Comparison of ENCODE assay signal across 9 mouse cellular contexts in genomic region chr5:24352251-24352859, GRCm38 (mm10). TPM values are rescaled to one million over a fixed set of nuclear protein-coding genes. Genes with fewer than 3 reads are reported as not detected.
DNase-seq lines count a peak whose midpoint lies in the region; ATAC-seq and TF ChIP-seq lines count a peak whose summit lies in the region.
"Had no signal": no experiment of that assay in that cellular context is flagged by ENCODE, and none has a peak within 500 bp of the region (broad histone marks: within the 10 kb centered on the region; RNA-seq: fewer than 3 reads in every experiment).

No protein-coding gene starts in this region.

- peak; percentile 55 for DNase-seq in kidney, postnatal 14 days
- DNase-seq in kidney, postnatal 36 days: no peak
- DNase-seq in brain, embryonic 14.5 days (ENCODE audit: low read depth): peak; percentile 85
- DNase-seq in forelimb bud, embryonic 11.5 days (ENCODE audit: low read depth, low spot score): peak; percentile 80
- DNase-seq in neural tube, embryonic 11.5 days (ENCODE audit: low spot score): peak; percentile 78
- no peak for DNase-seq in right cerebral cortex, postnatal 4 days

- ATAC-seq in intestine, embryonic 16.5 days: peak; percentile 69
- peak; percentile 40 for ATAC-seq in neural tube, embryonic 11.5 days (ENCODE audit: insufficient read depth, low FRiP score, low TSS enrichment)
- ATAC-seq in megakaryocyte, adult 5-6 weeks (ENCODE audit: poor library complexity, severe bottlenecking): no peak

- peak overlapping the region; percentile 83 for H3K9ac ChIP-seq in intestine, embryonic 16.5 days (ENCODE audit: low read depth, low read length)
- peak overlapping the region; percentile 81 for H3K9ac ChIP-seq in neural tube, embryonic 11.5 days (ENCODE audit: low read length)

- TF ChIP-seq CTCF in brain, embryonic 14.5 days (IDR thresholded peaks at IDR 0.05; ENCODE audit: borderline replicate concordance, extremely low read depth, insufficient read depth, insufficient read length): no peak

- WGBS in intestine, embryonic 16.5 days: 5% methylated on average over 23 of the region's 24 CpGs
- WGBS in neural tube, embryonic 11.5 days: 0% methylated on average over 24 of the region's 24 CpGs

- peak overlapping the region; percentile 76 for H3K4me3 ChIP-seq in intestine, embryonic 16.5 days (ENCODE audit: low read length)
- peak overlapping the region; percentile 72 for H3K4me3 ChIP-seq in neural tube, embryonic 11.5 days (ENCODE audit: low read depth, low read length)

- no peaks in the 10 kb centered on the region for H3K9me3 ChIP-seq in intestine, embryonic 16.5 days (ENCODE audit: control insufficient read depth, low read length)
- H3K9me3 ChIP-seq in neural tube, embryonic 11.5 days (ENCODE audit: control insufficient read depth, low read length): no peaks in the 10 kb centered on the region

- H3K4me2 ChIP-seq in intestine, embryonic 16.5 days (ENCODE audit: low read depth, low read length): peak overlapping the region; percentile 94
- H3K4me2 ChIP-seq in neural tube, embryonic 11.5 days (ENCODE audit: low read depth): peak overlapping the region; percentile 92

- H3K36me3 ChIP-seq in intestine, embryonic 16.5 days (ENCODE audit: control insufficient read depth, insufficient read depth, low read length): no peaks in the 10 kb centered on the region
- H3K36me3 ChIP-seq in neural tube, embryonic 11.5 days (ENCODE audit: control insufficient read depth, insufficient read depth, low read length): no peaks in the 10 kb centered on the region

- peaks cover 10% of the 10 kb centered on the region; the same call in 1 of the 2 replicates for H3K27me3 ChIP-seq in intestine, embryonic 16.5 days (replicated peaks; ENCODE audit: control insufficient read depth, insufficient read depth, low read length)
- peaks cover 12% of the 10 kb centered on the region for H3K27me3 ChIP-seq in neural tube, embryonic 11.5 days (ENCODE audit: control insufficient read depth, insufficient read depth, low read length)

- no peak for TF ChIP-seq POLR2A in brain, embryonic 14.5 days (IDR thresholded peaks at IDR 0.05; ENCODE audit: borderline replicate concordance, extremely low read depth, insufficient read depth, insufficient read length, poor library complexity, severe bottlenecking)

- H3K4me1 ChIP-seq in intestine, embryonic 16.5 days (ENCODE audit: control insufficient read depth, insufficient read depth, low read length): peaks cover 54% of the 10 kb centered on the region
- H3K4me1 ChIP-seq in neural tube, embryonic 11.5 days (ENCODE audit: control insufficient read depth, insufficient read depth, low read length): peaks cover 46% of the 10 kb centered on the region

- H3K27ac ChIP-seq in intestine, embryonic 16.5 days (ENCODE audit: low read length): peak overlapping the region; percentile 92
- H3K27ac ChIP-seq in neural tube, embryonic 11.5 days (ENCODE audit: low read depth, low read length): peak overlapping the region; percentile 98

RNA-seq across cellular contexts. Expression of gene Kcnh2, which starts 1.0 kb away (rescaled TPM):
- 58.9 and 61.1 TPM in 2 replicates for polyA plus RNA-seq in brain, embryonic 14.5 days (2012; rRNA removed)
- 3.1 and 5.8 TPM in 2 replicates for polyA plus RNA-seq in intestine, embryonic 16.5 days (2015; fragmentation: Nextera tagmentation; extraction: Ambion mirVana)
- polyA plus RNA-seq in neural tube, embryonic 11.5 days (2014; fragmentation: Nextera tagmentation; extraction: Ambion mirVana): 16.5 and 18.6 TPM in 2 replicates
- total RNA-seq in megakaryocyte, adult 5-6 weeks (2015): not detected in 2 replicates
- not detected in 2 replicates for total RNA-seq in megakaryocyte, adult 5-6 weeks (2017)

RNA-seq across cellular contexts. Expression of gene Nos3, which starts 12.3 kb away (rescaled TPM):
- 9.6 and 11.1 TPM in 2 replicates for polyA plus RNA-seq in brain, embryonic 14.5 days (2012; rRNA removed)
- 7.0 and 7.7 TPM in 2 replicates for polyA plus RNA-seq in intestine, embryonic 16.5 days (2015; fragmentation: Nextera tagmentation; extraction: Ambion mirVana)
- 6.1 and 6.7 TPM in 2 replicates for polyA plus RNA-seq in neural tube, embryonic 11.5 days (2014; fragmentation: Nextera tagmentation; extraction: Ambion mirVana)
- 0.05 and 0.25 TPM in 2 replicates for total RNA-seq in megakaryocyte, adult 5-6 weeks (2015)
- total RNA-seq in megakaryocyte, adult 5-6 weeks (2017): 0.16 and 0.29 TPM in 2 replicates
- total RNA-seq: neutrophil, adult 5-6 weeks had no signal

RNA-seq across cellular contexts. Expression of gene Atg9b, which starts 39.6 kb away (rescaled TPM):
- 1.5 and 1.7 TPM in 2 replicates for polyA plus RNA-seq in brain, embryonic 14.5 days (2012; rRNA removed)
- 1.7 and 2.0 TPM in 2 replicates for polyA plus RNA-seq in intestine, embryonic 16.5 days (2015; fragmentation: Nextera tagmentation; extraction: Ambion mirVana)
- 0.54 and 0.89 TPM in 2 replicates for polyA plus RNA-seq in neural tube, embryonic 11.5 days (2014; fragmentation: Nextera tagmentation; extraction: Ambion mirVana)
- 0.33 and 0.50 TPM in 2 replicates for total RNA-seq in megakaryocyte, adult 5-6 weeks (2015)
- 2.2 and 2.7 TPM in 2 replicates for total RNA-seq in megakaryocyte, adult 5-6 weeks (2017)
- total RNA-seq: neutrophil, adult 5-6 weeks had no signal

RNA-seq across cellular contexts. Expression of gene Abcb8, which starts 41.1 kb away (rescaled TPM):
- 51.0 and 64.7 TPM in 2 replicates for polyA plus RNA-seq in brain, embryonic 14.5 days (2012; rRNA removed)
- polyA plus RNA-seq in intestine, embryonic 16.5 days (2015; fragmentation: Nextera tagmentation; extraction: Ambion mirVana): 89.8 and 91.3 TPM in 2 replicates
- 45.8 and 47.0 TPM in 2 replicates for polyA plus RNA-seq in neural tube, embryonic 11.5 days (2014; fragmentation: Nextera tagmentation; extraction: Ambion mirVana)
- 9.3 and 13.9 TPM in 2 replicates for total RNA-seq in megakaryocyte, adult 5-6 weeks (2015)
- total RNA-seq in megakaryocyte, adult 5-6 weeks (2017): 3.3 and 5.6 TPM in 2 replicates

Comparison
In these comparisons a context has a peak if more than half of its experiments do, and no peak if none do; other contexts are left out.
1. DNase-seq: peak in kidney, postnatal 14 days (single experiment), brain, embryonic 14.5 days (single experiment), forelimb bud, embryonic 11.5 days (single experiment) and neural tube, embryonic 11.5 days (single experiment); none in kidney, postnatal 36 days (0 of 2) and right cerebral cortex, postnatal 4 days (single experiment).